Mouse (Mus musculus): ENCODE measurements around the gene Kctd6. TPM values are rescaled to one million over a fixed set of nuclear protein-coding genes. Genes with fewer than 3 reads are reported as not detected.

Kctd6 gene
- polyA plus RNA-seq, 1 experiment from 2014 or later = 7.2 TPM

- Histone ChIP-seq H3K36me3 (ENCODE audit: control insufficient read depth, insufficient read depth, low read length) (peaks cover 8% of the 10 kb centered on the region), H3K4me2 (ENCODE audit: low read length) (no peak overlapping the region; the same call in 1 of the 2 replicates), H3K4me1 (ENCODE audit: control insufficient read depth, insufficient read depth, low read length) (peaks cover 28% of the 10 kb centered on the region), H3K4me3 (ENCODE audit: low read depth, low read length) (no peak overlapping the region), H3K9ac (ENCODE audit: low read depth, low read length) (no peak overlapping the region), H3K27me3 (ENCODE audit: control insufficient read depth, insufficient read depth, low read depth, low read length) (no peaks in the 10 kb centered on the region), H3K9me3 (replicated peaks; ENCODE audit: control insufficient read depth, low read length, poor library complexity, severe bottlenecking) (no peaks in the 10 kb centered on the region), H3K27ac (ENCODE audit: low read length) (no peak overlapping the region)
- WGBS = 29% methylated on average over 11 of the region's 11 CpGs
- no peak for ATAC-seq
These were observed 5.9 kb downstream of the Kctd6 start for GRCm38 (mm10) chr14:8219876-8220275.

- Histone ChIP-seq H3K4me3 (ENCODE audit: low read depth, low read length) (no peak overlapping the region), H3K36me3 (ENCODE audit: control insufficient read depth, insufficient read depth, low read length) (peaks cover 8% of the 10 kb centered on the region), H3K4me2 (ENCODE audit: low read length) (no peak overlapping the region), H3K27me3 (ENCODE audit: control insufficient read depth, insufficient read depth, low read depth, low read length) (no peaks in the 10 kb centered on the region), H3K9me3 (replicated peaks; ENCODE audit: control insufficient read depth, low read length, poor library complexity, severe bottlenecking) (no peaks in the 10 kb centered on the region), H3K4me1 (ENCODE audit: control insufficient read depth, insufficient read depth, low read length) (peaks cover 24% of the 10 kb centered on the region), H3K27ac (ENCODE audit: low read length) (no peak overlapping the region), H3K9ac (ENCODE audit: low read depth, low read length) (no peak overlapping the region)
- WGBS = 53% methylated on average over 7 of the region's 7 CpGs
- no peak for ATAC-seq
These were observed 6.4 kb downstream of the Kctd6 start for GRCm38 (mm10) chr14:8220306-8220705.

GRCm38 (mm10) chr14:8220912-8221311 is 7.0 kb downstream of the Kctd6 start:
- no peak for ATAC-seq
- peaks cover 18% of the 10 kb centered on the region for H3K4me1 ChIP-seq (ENCODE audit: control insufficient read depth, insufficient read depth, low read length)
- peaks cover 8% of the 10 kb centered on the region for H3K36me3 ChIP-seq (ENCODE audit: control insufficient read depth, insufficient read depth, low read length)
- H3K27me3 ChIP-seq (ENCODE audit: control insufficient read depth, insufficient read depth, low read depth, low read length) = no peaks in the 10 kb centered on the region
- H3K4me3 ChIP-seq (ENCODE audit: low read depth, low read length) = no peak overlapping the region
- no peak overlapping the region for H3K9ac ChIP-seq (ENCODE audit: low read depth, low read length)
- WGBS = 95% methylated on average over 2 of the region's 2 CpGs
- H3K27ac ChIP-seq (ENCODE audit: low read length) = no peak overlapping the region
- no peak overlapping the region for H3K4me2 ChIP-seq (ENCODE audit: low read length)
- H3K9me3 ChIP-seq (replicated peaks; ENCODE audit: control insufficient read depth, low read length, poor library complexity, severe bottlenecking) = no peaks in the 10 kb centered on the region

- 97% methylated on average over 16 of the region's 16 CpGs for WGBS
- H3K36me3 ChIP-seq (ENCODE audit: control insufficient read depth, insufficient read depth, low read length) = peaks cover 8% of the 10 kb centered on the region
- H3K9me3 ChIP-seq (replicated peaks; ENCODE audit: control insufficient read depth, low read length, poor library complexity, severe bottlenecking) = no peaks in the 10 kb centered on the region
- no peak overlapping the region for H3K4me2 ChIP-seq (ENCODE audit: low read length)
- no peak overlapping the region for H3K9ac ChIP-seq (ENCODE audit: low read depth, low read length)
- H3K27me3 ChIP-seq (ENCODE audit: control insufficient read depth, insufficient read depth, low read depth, low read length) = no peaks in the 10 kb centered on the region
- peaks cover 15% of the 10 kb centered on the region for H3K4me1 ChIP-seq (ENCODE audit: control insufficient read depth, insufficient read depth, low read length)
- no peak overlapping the region for H3K4me3 ChIP-seq (ENCODE audit: low read depth, low read length)
- no peak for ATAC-seq
- no peak overlapping the region for H3K27ac ChIP-seq (ENCODE audit: low read length)
These were observed 8.6 kb downstream of the Kctd6 start for GRCm38 (mm10) chr14:8222561-8222960.

GRCm38 (mm10) chr14:8223506-8224293 is 9.8 kb downstream of the Kctd6 start:
- no peak overlapping the region for H3K4me3 ChIP-seq (ENCODE audit: low read depth, low read length)
- H3K4me1 ChIP-seq (ENCODE audit: control insufficient read depth, insufficient read depth, low read length) = peaks cover 8% of the 10 kb centered on the region; the same call in 1 of the 2 replicates
- ATAC-seq = no peak
- no peak overlapping the region for H3K4me2 ChIP-seq (ENCODE audit: low read length)
- no peaks in the 10 kb centered on the region for H3K9me3 ChIP-seq (replicated peaks; ENCODE audit: control insufficient read depth, low read length, poor library complexity, severe bottlenecking)
- no peaks in the 10 kb centered on the region for H3K27me3 ChIP-seq (ENCODE audit: control insufficient read depth, insufficient read depth, low read depth, low read length)
- peaks cover 8% of the 10 kb centered on the region for H3K36me3 ChIP-seq (ENCODE audit: control insufficient read depth, insufficient read depth, low read length)
- H3K9ac ChIP-seq (ENCODE audit: low read depth, low read length) = no peak overlapping the region
- 88% methylated on average over 10 of the region's 10 CpGs for WGBS
- no peak overlapping the region for H3K27ac ChIP-seq (ENCODE audit: low read length)

- no peak overlapping the region for H3K4me2 ChIP-seq (ENCODE audit: low read length)
- no peaks in the 10 kb centered on the region for H3K9me3 ChIP-seq (replicated peaks; ENCODE audit: control insufficient read depth, low read length, poor library complexity, severe bottlenecking)
- no peak overlapping the region for H3K4me3 ChIP-seq (ENCODE audit: low read depth, low read length)
- H3K4me1 ChIP-seq (ENCODE audit: control insufficient read depth, insufficient read depth, low read length) = 0 out of 2 replicates have a peak, but pooled peaks cover under 1% of the 10 kb centered on the region
- no peak for ATAC-seq
- WGBS = 88% methylated on average over 2 of the region's 2 CpGs
- no peaks in the 10 kb centered on the region for H3K27me3 ChIP-seq (ENCODE audit: control insufficient read depth, insufficient read depth, low read depth, low read length)
- H3K36me3 ChIP-seq (ENCODE audit: control insufficient read depth, insufficient read depth, low read length) = peaks cover 8% of the 10 kb centered on the region
- no peak overlapping the region for H3K9ac ChIP-seq (ENCODE audit: low read depth, low read length)
- H3K27ac ChIP-seq (ENCODE audit: low read length) = no peak overlapping the region
These were observed 10.9 kb downstream of the Kctd6 start for GRCm38 (mm10) chr14:8224805-8225204.

- no peaks in the 10 kb centered on the region for H3K4me1 ChIP-seq (ENCODE audit: control insufficient read depth, insufficient read depth, low read length)
- WGBS = 87% methylated on average over 9 of the region's 9 CpGs
- no peaks in the 10 kb centered on the region for H3K9me3 ChIP-seq (replicated peaks; ENCODE audit: control insufficient read depth, low read length, poor library complexity, severe bottlenecking)
- H3K9ac ChIP-seq (ENCODE audit: low read depth, low read length) = no peak overlapping the region
- no peak overlapping the region for H3K4me2 ChIP-seq (ENCODE audit: low read length)
- no peaks in the 10 kb centered on the region for H3K27me3 ChIP-seq (ENCODE audit: control insufficient read depth, insufficient read depth, low read depth, low read length)
- no peak overlapping the region for H3K27ac ChIP-seq (ENCODE audit: low read length)
- no peak overlapping the region for H3K4me3 ChIP-seq (ENCODE audit: low read depth, low read length)
- no peaks in the 10 kb centered on the region for H3K36me3 ChIP-seq (ENCODE audit: control insufficient read depth, insufficient read depth, low read length)
- ATAC-seq = no peak
These were observed 15.6 kb downstream of the Kctd6 start for GRCm38 (mm10) chr14:8229367-8230019.

- Histone ChIP-seq H3K27ac (ENCODE audit: low read length) (no peak overlapping the region), H3K9me3 (replicated peaks; ENCODE audit: control insufficient read depth, low read length, poor library complexity, severe bottlenecking) (no peaks in the 10 kb centered on the region), H3K4me2 (ENCODE audit: low read length) (no peak overlapping the region), H3K4me3 (ENCODE audit: low read depth, low read length) (no peak overlapping the region), H3K9ac (ENCODE audit: low read depth, low read length) (no peak overlapping the region), H3K36me3 (ENCODE audit: control insufficient read depth, insufficient read depth, low read length) (no peaks in the 10 kb centered on the region), H3K4me1 (ENCODE audit: control insufficient read depth, insufficient read depth, low read length) (no peaks in the 10 kb centered on the region), H3K27me3 (ENCODE audit: control insufficient read depth, insufficient read depth, low read depth, low read length) (no peaks in the 10 kb centered on the region)
- 88% methylated on average over 6 of the region's 6 CpGs for WGBS
- ATAC-seq = no peak
These were observed 18.4 kb downstream of the Kctd6 start for GRCm38 (mm10) chr14:8232155-8232910.

- Histone ChIP-seq H3K27ac (ENCODE audit: low read length) (no peak overlapping the region), H3K4me1 (ENCODE audit: control insufficient read depth, insufficient read depth, low read length) (no peaks in the 10 kb centered on the region), H3K27me3 (ENCODE audit: control insufficient read depth, insufficient read depth, low read depth, low read length) (no peaks in the 10 kb centered on the region), H3K36me3 (ENCODE audit: control insufficient read depth, insufficient read depth, low read length) (no peaks in the 10 kb centered on the region), H3K4me3 (ENCODE audit: low read depth, low read length) (no peak overlapping the region), H3K9ac (ENCODE audit: low read depth, low read length) (no peak overlapping the region), H3K4me2 (ENCODE audit: low read length) (no peak overlapping the region), H3K9me3 (replicated peaks; ENCODE audit: control insufficient read depth, low read length, poor library complexity, severe bottlenecking) (no peaks in the 10 kb centered on the region)
- ATAC-seq = no peak
- WGBS = 71% methylated on average over 1 of the region's 1 CpGs
These were observed 19.3 kb downstream of the Kctd6 start for GRCm38 (mm10) chr14:8233252-8233651.

All from midbrain, embryonic 16.5 days (tissue).